Mouse (Mus musculus): Measurements from ENCODE around the gene Mlc1.

Mlc1 gene

DNA sequence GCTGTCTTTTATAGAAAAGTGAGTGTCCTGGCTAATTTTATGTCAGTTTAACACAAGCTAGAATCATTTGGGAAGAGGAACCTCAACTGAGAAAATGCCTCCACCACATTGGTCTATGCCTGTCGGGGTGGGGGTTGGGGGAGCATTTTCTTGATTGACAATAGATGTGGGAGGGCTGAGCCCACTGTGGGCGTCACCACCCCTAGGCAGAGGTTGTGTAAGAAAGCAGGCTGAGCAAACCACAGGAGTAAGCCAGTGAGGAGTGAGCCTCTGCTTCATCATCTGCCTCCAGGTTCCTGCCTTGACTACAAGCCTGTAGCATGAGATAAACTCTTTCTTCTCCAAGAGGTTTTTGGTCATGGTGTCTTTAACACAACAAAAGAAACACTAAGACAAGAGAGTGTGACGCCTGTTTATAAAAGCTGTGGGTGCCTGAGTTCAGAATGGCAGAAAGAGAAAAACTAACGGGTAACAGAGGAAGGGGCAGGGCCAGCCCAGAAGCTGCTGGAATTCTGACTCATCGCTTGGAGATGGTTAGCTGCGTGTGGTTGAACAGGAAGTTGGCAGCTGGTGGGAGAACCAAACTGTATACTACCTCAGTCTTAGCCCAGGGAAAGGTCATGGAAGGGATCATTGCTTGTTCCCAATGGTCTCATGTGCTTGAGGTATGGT, 42.1 kb downstream of the Mlc1 start:
- DNase-seq: no peak

GRCm38 (mm10) chr15:88934141-88934540, 44.7 kb downstream of the Mlc1 start:
- no peak for DNase-seq

GRCm38 (mm10) chr15:88932667-88933066, 46.1 kb downstream of the Mlc1 start:
- DNase-seq: no peak

DNA sequence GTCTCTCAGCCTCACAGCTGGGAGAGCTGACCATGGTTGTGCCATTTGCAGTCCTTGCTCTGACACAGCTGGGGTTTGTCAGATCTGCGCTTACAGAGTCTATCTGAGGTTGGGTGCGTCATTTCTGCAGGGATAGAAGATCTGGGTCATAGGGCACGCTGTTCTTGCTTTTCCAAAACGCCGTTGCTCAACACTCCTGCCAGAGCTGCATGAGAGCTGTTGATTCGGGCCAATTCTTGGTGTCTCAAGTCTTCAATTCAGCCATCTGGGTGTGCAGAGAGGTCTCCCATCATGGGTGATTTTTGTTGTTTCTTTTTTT, 56.9 kb downstream of the Mlc1 start:
- DNase-seq: peak; percentile 48 to 70

DNA sequence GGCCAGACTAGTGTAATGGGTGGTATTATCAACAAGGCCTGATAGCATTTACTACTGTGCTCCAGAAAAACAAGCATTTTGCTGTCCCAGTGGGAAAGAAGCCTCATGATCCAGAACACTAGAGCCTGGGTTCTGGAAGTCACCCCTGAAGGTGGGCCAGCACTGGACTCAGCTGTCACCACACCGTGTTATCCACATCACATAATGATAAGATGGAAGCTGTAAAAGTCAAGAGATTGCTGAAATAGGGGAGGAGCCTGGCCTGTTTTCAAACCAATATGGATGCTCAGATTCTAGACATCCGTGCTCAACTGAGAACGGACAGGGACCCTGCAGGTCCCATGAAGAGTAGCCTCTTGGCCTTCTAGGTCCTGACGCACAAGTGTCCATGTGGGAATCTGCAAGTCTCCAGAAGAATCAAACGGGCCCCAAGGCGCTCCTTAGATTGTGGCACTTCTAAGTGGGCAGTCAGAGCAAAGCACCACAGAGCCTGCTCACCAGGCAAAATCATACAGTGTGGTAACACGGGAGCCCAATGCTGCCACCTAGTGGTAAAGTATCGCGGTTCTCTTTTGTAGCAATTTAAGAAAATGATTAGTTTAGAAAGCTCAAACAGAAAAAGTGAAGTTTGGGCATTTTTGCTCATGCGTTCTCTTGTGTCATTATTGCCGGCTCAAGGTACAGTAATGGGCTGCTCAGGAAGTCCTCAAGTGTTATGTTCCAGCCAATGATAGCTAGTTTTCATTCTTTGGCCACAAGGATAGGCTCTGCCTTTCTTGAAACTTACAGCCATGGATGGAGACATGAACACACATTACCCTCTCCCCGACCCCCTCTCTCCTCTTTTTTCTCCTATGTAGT, 57.4 kb downstream of the Mlc1 start:
- DNase-seq: peak; percentile 64 to 73

DNA sequence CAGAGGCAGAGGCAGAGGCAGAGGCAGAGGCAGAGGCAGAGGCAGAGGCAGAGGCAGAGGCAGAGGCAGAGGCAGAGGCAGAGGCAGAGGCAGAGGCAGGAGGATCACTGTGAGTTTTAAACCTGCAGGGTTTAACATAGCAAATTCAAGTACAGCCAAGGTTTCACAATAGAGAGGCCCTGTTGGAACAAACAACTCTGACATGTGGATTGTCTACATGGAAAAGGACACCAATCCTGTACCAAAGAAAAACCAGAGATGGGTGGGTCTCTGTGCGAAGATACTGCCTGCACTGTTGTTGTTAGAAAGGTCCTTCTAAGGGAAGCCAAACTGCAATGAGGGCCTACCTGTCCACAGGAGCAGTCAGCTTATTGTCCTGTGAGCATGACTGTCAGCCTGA, 58.7 kb downstream of the Mlc1 start:
- DNase-seq: no peak

GRCm38 (mm10) chr15:88919328-88919727, 59.5 kb downstream of the Mlc1 start:
- DNase-seq: peak in 1 of 2 experiments; percentile 45

DNA sequence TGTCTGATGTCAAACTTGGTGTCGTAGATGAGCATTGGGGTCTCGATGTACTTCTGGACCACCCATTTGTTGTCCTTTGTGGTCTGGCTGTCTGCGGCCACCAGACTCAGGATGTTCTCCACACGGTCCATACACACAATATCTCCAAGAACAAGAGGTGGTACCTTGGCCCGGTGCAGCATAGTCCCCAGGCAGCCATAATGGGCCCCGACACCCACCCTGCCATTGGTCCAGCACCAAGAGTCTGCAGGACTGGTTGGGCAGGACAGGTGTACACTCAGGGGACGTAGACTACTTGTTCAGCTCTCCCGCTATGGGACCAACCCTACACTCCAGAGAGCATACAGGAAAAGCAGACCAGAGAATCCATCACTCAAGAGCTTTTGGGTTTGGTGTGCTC, 61.7 kb downstream of the Mlc1 start:
- DNase-seq: no peak

GRCm38 (mm10) chr15:88916366-88916765, 62.4 kb downstream of the Mlc1 start:
- DNase-seq: no peak

DNA sequence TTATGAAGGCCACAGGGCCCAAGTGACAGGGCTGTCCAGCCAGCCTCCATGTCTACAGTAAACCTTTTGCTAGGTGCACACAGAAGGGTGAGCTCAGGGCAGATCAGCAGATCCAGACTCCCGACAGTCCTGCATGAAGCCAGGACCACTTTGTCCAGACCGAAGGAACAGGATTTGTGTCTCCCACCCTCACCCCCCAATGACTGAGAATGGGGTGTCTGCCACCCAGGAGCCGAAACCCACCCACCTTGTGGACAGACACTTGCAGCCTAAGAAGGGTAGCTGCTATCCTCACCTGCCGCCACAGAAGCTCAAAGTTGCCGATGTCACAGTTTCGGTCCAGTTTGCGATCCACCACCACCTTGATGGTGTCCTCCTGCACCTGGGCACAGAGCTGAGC, 63.8 kb downstream of the Mlc1 start:
- DNase-seq: no peak

DNA sequence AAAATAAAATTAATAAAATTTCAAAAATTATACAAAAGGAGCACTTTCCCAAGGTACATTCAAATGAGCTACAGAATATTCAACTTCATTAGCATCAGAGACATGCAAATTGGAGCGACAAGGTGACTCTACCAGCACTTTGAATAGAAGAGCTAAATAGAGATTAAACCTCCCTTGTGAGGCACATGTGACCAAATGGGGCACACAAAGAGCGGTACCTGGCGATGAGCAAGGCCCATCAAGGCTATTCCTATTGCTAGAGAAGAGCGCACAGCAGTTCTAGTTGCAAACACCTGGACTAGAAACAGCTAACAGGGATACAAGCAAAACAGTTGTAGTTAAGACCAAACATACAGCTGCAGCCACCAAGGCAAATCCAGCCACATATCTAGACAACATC, 72.5 kb downstream of the Mlc1 start:
- DNase-seq: no peak

Data from lung, adult 18-20 months (tissue).